Mouse (Mus musculus) megakaryocyte-erythroid progenitor cell, adult 5-6 weeks (primary cell): ENCODE measurements at regions not wholly inside any gene's neighbourhood (a gene's known extent, or its start where the extent isn't known, plus 50 kb on each side); places are given as distances from the start of the nearest gene placed in this dataset.

Experiments
- ATAC-seq: replicated peaks from 2 replicates; pipeline ENCODE4 v1.8.0; 2016; ENCODE audit warnings: mild to moderate bottlenecking, inconsistent platforms; ENCODE audit not compliant: severe bottlenecking, poor library complexity, low FRiP score, low TSS enrichment

GRCm38 (mm10) chr6:66217543-66217942 is 265.1 kb downstream of the 4930544G11Rik start:
- no peak for ATAC-seq

- ATAC-seq: no peak; the same call in 1 of the 2 replicates
Observed at GRCm38 (mm10) chr6:66224164-66224903, 271.9 kb downstream of the 4930544G11Rik start.

- ATAC-seq: no peak
Observed at GRCm38 (mm10) chr6:66236368-66236767, 284.0 kb downstream of the 4930544G11Rik start.

DNA sequence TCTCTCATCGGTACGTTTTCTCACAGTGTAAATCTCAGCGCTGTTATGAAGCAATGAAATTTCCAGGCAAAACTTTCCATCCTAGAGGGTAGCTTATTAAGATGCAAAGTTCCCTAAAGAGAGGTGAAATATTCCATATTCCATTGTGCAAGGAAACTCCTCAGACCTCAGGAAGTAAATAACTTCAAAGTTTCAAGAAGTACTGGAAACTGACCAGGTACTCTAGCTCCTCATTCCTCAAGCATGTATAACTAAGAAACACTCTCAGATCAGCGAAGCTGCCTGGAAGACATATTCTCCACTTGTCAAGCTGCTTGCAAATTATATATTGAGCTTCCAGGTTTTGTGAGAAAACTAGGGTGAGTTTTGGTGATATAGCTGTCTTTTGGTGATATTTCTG is 279.8 kb upstream of the Mad2l1 start:
- no peak for ATAC-seq

DNA sequence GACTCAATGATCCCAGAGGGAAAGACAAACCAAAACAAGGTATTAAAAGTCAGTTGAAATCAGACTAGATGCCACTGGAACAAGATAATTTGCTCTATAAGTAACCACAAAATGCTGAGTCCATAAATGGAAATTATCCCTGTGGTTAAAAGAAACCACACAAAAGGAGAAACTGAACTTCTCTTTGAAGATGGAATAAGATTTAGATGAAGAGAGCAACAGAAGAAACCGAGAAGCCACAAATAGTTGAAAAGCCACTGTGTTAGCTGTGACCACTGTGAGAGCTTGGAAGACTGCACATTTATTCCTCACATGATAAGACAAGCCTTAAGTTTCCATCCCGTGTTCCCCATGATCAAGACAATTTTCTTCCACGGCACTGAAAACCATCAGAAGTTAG is 271.8 kb upstream of the Mad2l1 start:
- ATAC-seq: no peak

DNA sequence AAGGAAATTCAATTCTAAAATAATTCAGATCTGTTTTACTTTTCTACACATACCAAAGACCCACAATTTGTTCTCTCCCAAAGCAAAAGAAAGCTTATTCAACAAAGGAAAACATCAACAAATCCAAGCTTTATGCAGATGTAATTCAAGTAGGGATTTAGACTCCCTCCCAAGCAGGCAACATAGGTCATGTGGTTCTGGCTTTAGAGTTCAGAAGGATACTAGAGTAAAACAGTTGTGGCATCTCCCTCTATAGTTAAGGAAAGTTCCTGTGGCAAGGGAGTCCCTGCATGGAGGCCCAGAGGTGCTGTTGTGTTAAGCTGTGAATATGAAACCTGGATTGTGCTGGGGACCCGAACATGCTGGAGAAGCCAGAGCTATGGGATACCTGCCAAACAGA is 271.3 kb upstream of the Mad2l1 start:
- ATAC-seq: no peak

GRCm38 (mm10) chr6:66268427-66268826 is 266.8 kb upstream of the Mad2l1 start:
- no peak for ATAC-seq

- 0 out of 2 replicates have a peak, but pooled peaks have one; percentile 55 for ATAC-seq
Observed at GRCm38 (mm10) chr6:66271414-66272206, 263.6 kb upstream of the Mad2l1 start.

DNA sequence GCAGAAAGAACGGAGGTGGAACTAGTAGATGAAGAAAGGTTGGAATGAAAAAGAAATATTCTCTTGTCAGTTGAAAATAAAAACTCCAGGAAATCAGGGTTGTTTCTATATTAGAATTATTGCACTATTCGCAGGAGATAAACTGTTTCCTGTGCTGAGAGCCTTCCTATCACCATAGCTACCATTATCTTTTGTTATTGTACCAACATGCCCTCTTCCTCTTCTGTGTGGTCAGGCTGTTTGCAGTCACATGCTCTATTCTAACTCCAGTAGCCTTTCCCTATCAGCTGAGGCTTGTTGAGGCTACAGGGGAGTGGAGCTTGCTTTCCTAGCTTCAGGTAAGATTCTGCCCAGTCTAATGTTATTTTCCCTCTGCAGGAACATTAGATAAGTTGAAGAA is 263.0 kb upstream of the Mad2l1 start:
- ATAC-seq: peak; percentile 98

DNA sequence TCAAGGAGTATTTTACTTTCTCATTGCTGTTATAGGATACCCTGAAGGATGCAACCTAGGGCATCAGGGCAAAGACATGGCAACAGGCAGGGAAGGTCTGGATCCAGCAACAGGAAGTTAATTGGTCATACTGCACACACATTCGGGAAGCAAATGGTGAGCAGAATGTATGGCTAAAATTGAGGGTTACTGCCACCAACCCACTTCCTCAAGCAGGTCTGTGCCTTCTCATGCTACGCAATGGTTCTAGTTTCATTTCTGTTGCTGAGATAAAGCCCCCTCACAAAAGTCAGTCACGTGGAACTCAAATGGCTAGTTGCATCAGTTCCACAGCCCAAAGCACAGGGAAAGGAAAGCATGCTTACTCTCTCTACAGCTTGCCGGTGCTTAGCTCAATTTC is 260.5 kb upstream of the Mad2l1 start:
- no peak for ATAC-seq

DNA sequence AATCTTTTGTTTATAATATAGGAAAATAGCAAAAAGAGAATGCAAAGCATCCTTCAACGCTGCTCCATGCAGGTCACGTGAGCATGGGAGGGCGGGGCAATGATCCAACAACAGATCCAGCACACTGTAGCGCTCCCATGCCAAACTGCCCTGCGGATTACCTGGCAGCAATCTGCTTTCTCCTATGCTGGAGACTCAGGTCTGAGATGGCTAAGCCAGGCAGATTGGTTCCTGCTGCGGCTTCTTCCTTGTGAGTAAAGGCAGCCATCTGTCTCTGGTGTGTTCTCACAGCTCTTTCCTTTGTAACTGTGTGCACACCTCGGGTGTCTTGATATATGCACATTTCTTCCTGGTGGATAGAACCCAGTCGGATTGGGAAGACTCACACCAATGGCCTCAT is 254.5 kb upstream of the Mad2l1 start:
- no peak for ATAC-seq

DNA sequence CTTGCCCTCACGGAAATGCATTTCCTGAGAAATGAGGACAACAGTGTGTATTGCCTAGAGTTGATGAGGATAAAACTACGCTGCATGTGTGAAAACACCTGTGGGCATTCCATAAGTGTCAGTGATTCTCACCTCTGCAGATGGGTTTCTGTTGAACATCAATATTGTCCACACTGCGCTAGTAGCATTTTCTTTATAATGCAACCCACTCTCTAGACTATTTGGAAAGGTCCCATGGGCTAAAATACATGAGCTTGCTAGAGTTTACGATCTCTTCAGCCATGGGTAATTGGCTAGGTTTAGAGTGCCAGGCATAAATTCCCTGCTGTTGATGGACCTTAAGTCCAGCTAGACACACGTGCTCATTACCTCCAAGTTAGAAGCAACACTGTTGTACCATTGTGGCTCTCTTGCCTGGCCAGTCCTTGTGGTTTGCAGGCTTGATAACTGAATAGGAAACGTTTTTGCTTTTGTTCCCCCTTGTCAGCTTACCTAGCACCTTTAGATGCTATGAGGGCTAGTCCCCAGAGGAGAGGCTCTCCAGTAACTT is 252.5 kb upstream of the Mad2l1 start:
- no peak for ATAC-seq

DNA sequence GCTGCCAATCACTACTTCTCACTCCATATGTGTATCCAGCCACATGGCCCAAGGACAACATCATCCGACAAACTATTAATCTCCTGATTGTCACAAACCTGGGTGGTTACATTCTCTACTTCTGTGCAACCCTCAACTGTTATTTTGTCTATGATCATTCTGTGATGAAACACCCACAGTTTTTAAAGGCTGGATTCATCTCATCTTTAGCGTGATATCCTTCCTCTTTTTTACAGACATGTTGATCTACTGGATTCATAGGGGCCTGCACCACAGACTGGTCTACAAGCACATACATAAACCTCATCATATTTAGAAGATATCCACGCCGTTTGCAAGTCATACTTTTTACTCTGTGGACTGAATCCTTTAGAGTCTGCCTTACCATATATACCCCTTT is 251.7 kb upstream of the Mad2l1 start:
- no peak for ATAC-seq

GRCm38 (mm10) chr6:66287607-66288006 is 247.6 kb upstream of the Mad2l1 start:
- no peak for ATAC-seq

DNA sequence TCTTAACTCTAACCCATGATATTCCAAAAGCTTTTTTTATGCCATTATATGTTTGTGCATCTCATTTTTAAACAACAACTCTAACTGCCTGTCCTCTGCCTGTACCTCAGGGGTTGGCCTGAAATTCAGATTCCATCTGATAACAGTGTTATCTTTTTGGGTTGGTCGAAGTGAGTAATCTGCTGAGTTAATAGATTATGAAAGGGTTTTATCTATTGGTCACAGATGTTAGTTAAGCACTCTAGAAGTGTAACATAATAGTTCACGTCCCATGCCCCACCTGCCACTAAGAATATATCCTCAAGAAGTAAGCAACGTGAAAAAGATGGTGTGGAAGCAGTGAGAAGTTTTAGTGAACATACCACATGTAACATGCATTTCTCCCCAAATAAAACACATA is 246.0 kb upstream of the Mad2l1 start:
- ATAC-seq: 0 out of 2 replicates have a peak, but pooled peaks have one; percentile 28

DNA sequence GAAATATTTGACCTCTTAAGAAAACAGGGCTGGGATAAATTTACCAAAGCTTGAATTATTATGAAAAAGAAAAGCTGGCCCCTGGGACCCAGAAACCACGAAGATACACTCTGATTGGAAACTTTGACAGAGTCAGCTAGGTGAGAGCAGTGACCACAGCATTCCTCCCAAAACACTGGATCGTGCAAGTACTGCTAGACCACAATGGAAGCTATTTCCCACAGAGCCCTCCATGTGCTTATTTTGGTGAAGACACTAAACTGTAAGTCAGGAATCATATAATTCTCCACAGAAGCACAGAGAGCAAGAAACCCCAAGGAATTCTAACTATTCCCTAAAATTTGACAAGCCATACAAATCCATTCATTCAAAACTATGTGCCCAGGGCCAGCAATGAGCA is 243.6 kb upstream of the Mad2l1 start:
- ATAC-seq: no peak

- ATAC-seq: no peak
Observed at GRCm38 (mm10) chr6:66298056-66298455, 237.1 kb upstream of the Mad2l1 start.

GRCm38 (mm10) chr6:66300189-66300588 is 235.0 kb upstream of the Mad2l1 start:
- no peak for ATAC-seq

DNA sequence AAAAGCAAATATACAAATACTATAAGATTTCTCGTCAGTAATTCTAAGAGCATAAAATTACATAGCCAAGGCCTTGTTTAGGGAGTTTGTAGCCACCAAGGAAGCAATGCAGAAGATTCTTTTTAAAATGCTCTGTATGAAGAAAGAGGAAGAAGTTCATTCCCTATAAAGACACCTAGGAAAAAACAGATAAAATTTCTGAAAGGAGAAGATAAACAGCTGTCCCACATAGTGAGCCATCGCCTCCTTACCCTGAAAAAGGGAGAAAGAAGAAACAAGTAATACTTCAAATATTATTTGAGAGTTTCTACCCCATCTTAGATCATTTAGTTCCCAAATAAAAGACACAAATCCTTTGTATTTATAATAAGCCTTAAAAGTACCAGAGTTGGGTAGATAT is 190.3 kb upstream of the Mad2l1 start:
- ATAC-seq: no peak

GRCm38 (mm10) chr6:66347356-66347755 is 187.8 kb upstream of the Mad2l1 start:
- peak; percentile 96 for ATAC-seq

GRCm38 (mm10) chr6:66361130-66361529 is 174.1 kb upstream of the Mad2l1 start:
- ATAC-seq: no peak
